Mouse (Mus musculus): ENCODE results near the gene Mme. TPM values are rescaled to one million over a fixed set of nuclear protein-coding genes. Genes with fewer than 3 reads are reported as not detected.
A peak's percentile ranks its signal among the peaks of the same experiment; 100 is the strongest.

Gene Mme
- polyA plus RNA-seq, 1 experiment: 25.7 TPM

DNA sequence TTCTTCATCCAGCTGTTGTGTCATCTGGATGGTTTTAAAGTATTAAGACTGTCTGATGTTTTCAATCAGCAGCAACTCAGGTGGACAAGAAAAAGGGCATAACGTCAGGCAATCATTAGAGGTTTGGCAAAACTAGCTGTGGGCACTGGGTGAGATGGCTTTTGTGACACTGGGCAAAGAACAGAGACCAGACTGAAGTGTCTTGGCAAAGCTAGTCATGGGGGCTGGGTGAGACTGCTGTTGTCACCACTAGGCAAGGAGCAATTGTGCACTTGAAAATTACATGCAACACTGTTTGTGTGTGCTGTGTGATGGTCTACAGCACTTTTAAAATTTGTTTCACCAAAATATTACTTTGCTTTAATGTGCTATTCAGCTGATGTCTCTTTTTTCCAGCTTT lies 175.9 kb downstream of the Mme start:
- Histone ChIP-seq H3K27me3 (replicated peaks; ENCODE audit: control insufficient read depth, insufficient read depth, low read length) (no peaks in the 10 kb centered on the region), H3K27ac (ENCODE audit: insufficient read depth, low read depth, low read length) (no peak overlapping the region), H3K36me3 (ENCODE audit: control insufficient read depth, insufficient read depth, low read length) (no peaks in the 10 kb centered on the region), H3K4me1 (ENCODE audit: control insufficient read depth, insufficient read depth, low read length) (peaks cover 10% of the 10 kb centered on the region), H3K4me3 (ENCODE audit: insufficient read depth, low read depth, low read length) (no peak overlapping the region)
- TF ChIP-seq CTCF (conservative IDR thresholded peaks at IDR 0.05; ENCODE audit: insufficient read depth, insufficient read length, low read depth, low read length) (no peak), POLR2A (IDR thresholded peaks at IDR 0.05; ENCODE audit: low read depth, low read length) (no peak)
- WGBS: 62% methylated on average over 1 of the region's 1 CpGs
- peak; percentile 71 for DNase-seq

DNA sequence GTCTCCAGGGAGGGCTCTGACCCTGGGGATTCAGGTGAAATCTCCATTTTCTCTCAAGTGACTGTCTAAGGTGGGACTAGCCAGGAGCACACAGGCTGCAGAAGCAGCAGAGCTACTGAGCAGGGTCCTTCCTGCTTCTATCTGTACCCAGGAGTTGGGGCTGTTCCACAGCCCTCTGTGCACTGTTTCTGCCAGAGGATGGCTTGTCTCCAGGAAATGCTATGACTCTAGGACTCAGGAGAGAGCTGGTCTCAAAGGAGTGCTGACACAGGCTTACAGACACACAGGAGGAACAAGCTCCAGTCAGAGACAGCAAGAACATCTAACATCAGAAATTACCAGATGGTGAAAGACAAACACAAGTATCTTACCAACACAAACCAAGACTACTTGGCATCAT lies 176.4 kb downstream of the Mme start:
- Histone ChIP-seq H3K36me3 (ENCODE audit: control insufficient read depth, insufficient read depth, low read length) (no peaks in the 10 kb centered on the region), H3K27me3 (replicated peaks; ENCODE audit: control insufficient read depth, insufficient read depth, low read length) (no peaks in the 10 kb centered on the region), H3K27ac (ENCODE audit: insufficient read depth, low read depth, low read length) (no peak overlapping the region), H3K4me1 (ENCODE audit: control insufficient read depth, insufficient read depth, low read length) (peaks cover 7% of the 10 kb centered on the region), H3K4me3 (ENCODE audit: insufficient read depth, low read depth, low read length) (no peak overlapping the region)
- TF ChIP-seq CTCF (conservative IDR thresholded peaks at IDR 0.05; ENCODE audit: insufficient read depth, insufficient read length, low read depth, low read length): no peak
- no peak for TF ChIP-seq POLR2A (IDR thresholded peaks at IDR 0.05; ENCODE audit: low read depth, low read length)
- DNase-seq: peak; percentile 41

GRCm38 (mm10) chr3:63423552-63423951 lies 182.2 kb downstream of the Mme start:
- H3K4me1 ChIP-seq (ENCODE audit: control insufficient read depth, insufficient read depth, low read length): no peaks in the 10 kb centered on the region
- no peak for DNase-seq
- H3K36me3 ChIP-seq (ENCODE audit: control insufficient read depth, insufficient read depth, low read length): no peaks in the 10 kb centered on the region
- H3K27me3 ChIP-seq (replicated peaks; ENCODE audit: control insufficient read depth, insufficient read depth, low read length): no peaks in the 10 kb centered on the region
- no peak overlapping the region for H3K4me3 ChIP-seq (ENCODE audit: insufficient read depth, low read depth, low read length)
- TF ChIP-seq POLR2A (IDR thresholded peaks at IDR 0.05; ENCODE audit: low read depth, low read length) (no peak), CTCF (conservative IDR thresholded peaks at IDR 0.05; ENCODE audit: insufficient read depth, insufficient read length, low read depth, low read length) (no peak)
- H3K27ac ChIP-seq (ENCODE audit: insufficient read depth, low read depth, low read length): no peak overlapping the region

Other genes starting within 250 kb of the Mme start
- gene Gm34302, start 242.3 kb downstream of the Mme start, polyA plus RNA-seq (2012; rRNA removed): not detected in 2 replicates